Mouse (Mus musculus): ENCODE data around the gene Rps6ka5. TPM values are rescaled to one million over a fixed set of nuclear protein-coding genes. Genes with fewer than 3 reads are reported as not detected.

The Rps6ka5 gene
- polyA plus RNA-seq, 1 experiment from 2014 or later: 3.6 TPM

GRCm38 (mm10) chr12:100629126-100629920 lies 97.5 kb downstream of the Rps6ka5 start:
- Histone ChIP-seq H3K27me3 (ENCODE audit: control insufficient read depth, insufficient read depth, low read length) (no peaks in the 10 kb centered on the region), H3K36me3 (ENCODE audit: control insufficient read depth, insufficient read depth, low read length) (no peaks in the 10 kb centered on the region), H3K4me2 (ENCODE audit: low read depth, low read length) (no peak overlapping the region), H3K4me3 (replicated peaks; ENCODE audit: low read length) (no peak overlapping the region), H3K4me1 (ENCODE audit: control insufficient read depth, insufficient read depth, low read length) (no peaks in the 10 kb centered on the region), H3K9me3 (replicated peaks; ENCODE audit: control insufficient read depth, low read length) (no peaks in the 10 kb centered on the region), H3K27ac (ENCODE audit: low read length) (no peak overlapping the region), H3K9ac (ENCODE audit: low read length) (no peak overlapping the region)
- no peak for ATAC-seq (ENCODE audit: insufficient read depth, low FRiP score)
- WGBS: 88% methylated on average over 6 of the region's 6 CpGs

- no peaks in the 10 kb centered on the region for H3K27me3 ChIP-seq (ENCODE audit: control insufficient read depth, insufficient read depth, low read length)
- no peak for ATAC-seq (ENCODE audit: insufficient read depth, low FRiP score)
- H3K27ac ChIP-seq (ENCODE audit: low read length): no peak overlapping the region
- H3K4me2 ChIP-seq (ENCODE audit: low read depth, low read length): no peak overlapping the region
- H3K4me3 ChIP-seq (replicated peaks; ENCODE audit: low read length): no peak overlapping the region
- 32% methylated on average over 1 of the region's 1 CpGs for WGBS
- H3K9ac ChIP-seq (ENCODE audit: low read length): no peak overlapping the region
- no peaks in the 10 kb centered on the region for H3K4me1 ChIP-seq (ENCODE audit: control insufficient read depth, insufficient read depth, low read length)
- no peaks in the 10 kb centered on the region for H3K9me3 ChIP-seq (replicated peaks; ENCODE audit: control insufficient read depth, low read length)
- H3K36me3 ChIP-seq (ENCODE audit: control insufficient read depth, insufficient read depth, low read length): no peaks in the 10 kb centered on the region
Measured at GRCm38 (mm10) chr12:100626991-100627677, 99.6 kb downstream of the Rps6ka5 start.

GRCm38 (mm10) chr12:100626273-100626990 lies 100.4 kb downstream of the Rps6ka5 start:
- Histone ChIP-seq H3K27me3 (ENCODE audit: control insufficient read depth, insufficient read depth, low read length) (no peaks in the 10 kb centered on the region), H3K4me2 (ENCODE audit: low read depth, low read length) (no peak overlapping the region), H3K9ac (ENCODE audit: low read length) (no peak overlapping the region), H3K4me1 (ENCODE audit: control insufficient read depth, insufficient read depth, low read length) (no peaks in the 10 kb centered on the region), H3K9me3 (replicated peaks; ENCODE audit: control insufficient read depth, low read length) (no peaks in the 10 kb centered on the region), H3K27ac (ENCODE audit: low read length) (no peak overlapping the region), H3K36me3 (ENCODE audit: control insufficient read depth, insufficient read depth, low read length) (no peaks in the 10 kb centered on the region), H3K4me3 (replicated peaks; ENCODE audit: low read length) (no peak overlapping the region)
- ATAC-seq (ENCODE audit: insufficient read depth, low FRiP score): no peak
- 73% methylated on average over 4 of the region's 4 CpGs for WGBS

- Histone ChIP-seq H3K9ac (ENCODE audit: low read length) (no peak overlapping the region), H3K4me2 (ENCODE audit: low read depth, low read length) (no peak overlapping the region), H3K9me3 (replicated peaks; ENCODE audit: control insufficient read depth, low read length) (no peaks in the 10 kb centered on the region), H3K27me3 (ENCODE audit: control insufficient read depth, insufficient read depth, low read length) (no peaks in the 10 kb centered on the region), H3K4me1 (ENCODE audit: control insufficient read depth, insufficient read depth, low read length) (no peaks in the 10 kb centered on the region), H3K4me3 (replicated peaks; ENCODE audit: low read length) (no peak overlapping the region), H3K27ac (ENCODE audit: low read length) (no peak overlapping the region), H3K36me3 (ENCODE audit: control insufficient read depth, insufficient read depth, low read length) (no peaks in the 10 kb centered on the region)
- ATAC-seq (ENCODE audit: insufficient read depth, low FRiP score): no peak
- 72% methylated on average over 3 of the region's 3 CpGs for WGBS
Measured at GRCm38 (mm10) chr12:100624854-100625447, 101.8 kb downstream of the Rps6ka5 start.

GRCm38 (mm10) chr12:100615251-100615650 lies 111.5 kb downstream of the Rps6ka5 start:
- H3K27ac ChIP-seq (ENCODE audit: low read length): no peak overlapping the region
- H3K36me3 ChIP-seq (ENCODE audit: control insufficient read depth, insufficient read depth, low read length): no peaks in the 10 kb centered on the region
- no peak for ATAC-seq (ENCODE audit: insufficient read depth, low FRiP score)
- no peaks in the 10 kb centered on the region for H3K4me1 ChIP-seq (ENCODE audit: control insufficient read depth, insufficient read depth, low read length)
- no peaks in the 10 kb centered on the region for H3K27me3 ChIP-seq (ENCODE audit: control insufficient read depth, insufficient read depth, low read length)
- H3K4me2 ChIP-seq (ENCODE audit: low read depth, low read length): no peak overlapping the region
- no peak overlapping the region for H3K9ac ChIP-seq (ENCODE audit: low read length)
- H3K9me3 ChIP-seq (replicated peaks; ENCODE audit: control insufficient read depth, low read length): no peaks in the 10 kb centered on the region
- 76% methylated on average over 2 of the region's 2 CpGs for WGBS
- no peak overlapping the region for H3K4me3 ChIP-seq (replicated peaks; ENCODE audit: low read length)

- Histone ChIP-seq H3K27ac (ENCODE audit: low read length) (no peak overlapping the region), H3K4me2 (ENCODE audit: low read depth, low read length) (no peak overlapping the region), H3K36me3 (ENCODE audit: control insufficient read depth, insufficient read depth, low read length) (no peaks in the 10 kb centered on the region), H3K9me3 (replicated peaks; ENCODE audit: control insufficient read depth, low read length) (no peaks in the 10 kb centered on the region), H3K4me3 (replicated peaks; ENCODE audit: low read length) (no peak overlapping the region), H3K27me3 (ENCODE audit: control insufficient read depth, insufficient read depth, low read length) (no peaks in the 10 kb centered on the region), H3K4me1 (ENCODE audit: control insufficient read depth, insufficient read depth, low read length) (no peaks in the 10 kb centered on the region), H3K9ac (ENCODE audit: low read length) (no peak overlapping the region)
- ATAC-seq (ENCODE audit: insufficient read depth, low FRiP score): no peak
- 88% methylated on average over 2 of the region's 2 CpGs for WGBS
Measured at GRCm38 (mm10) chr12:100613878-100614277, 112.9 kb downstream of the Rps6ka5 start.

- H3K4me3 ChIP-seq (replicated peaks; ENCODE audit: low read length): no peak overlapping the region
- no peaks in the 10 kb centered on the region for H3K27me3 ChIP-seq (ENCODE audit: control insufficient read depth, insufficient read depth, low read length)
- H3K4me2 ChIP-seq (ENCODE audit: low read depth, low read length): no peak overlapping the region
- WGBS: 45% methylated on average over 5 of the region's 5 CpGs
- no peaks in the 10 kb centered on the region for H3K36me3 ChIP-seq (ENCODE audit: control insufficient read depth, insufficient read depth, low read length)
- H3K4me1 ChIP-seq (ENCODE audit: control insufficient read depth, insufficient read depth, low read length): no peaks in the 10 kb centered on the region
- no peak overlapping the region for H3K27ac ChIP-seq (ENCODE audit: low read length)
- H3K9ac ChIP-seq (ENCODE audit: low read length): no peak overlapping the region
- no peaks in the 10 kb centered on the region for H3K9me3 ChIP-seq (replicated peaks; ENCODE audit: control insufficient read depth, low read length)
- ATAC-seq (ENCODE audit: insufficient read depth, low FRiP score): no peak
Measured at GRCm38 (mm10) chr12:100613192-100613700, 113.5 kb downstream of the Rps6ka5 start.

GRCm38 (mm10) chr12:100609766-100610165 lies 117.0 kb downstream of the Rps6ka5 start:
- Histone ChIP-seq H3K27me3 (ENCODE audit: control insufficient read depth, insufficient read depth, low read length) (no peaks in the 10 kb centered on the region), H3K9me3 (replicated peaks; ENCODE audit: control insufficient read depth, low read length) (no peaks in the 10 kb centered on the region), H3K27ac (ENCODE audit: low read length) (no peak overlapping the region), H3K4me3 (replicated peaks; ENCODE audit: low read length) (no peak overlapping the region), H3K4me2 (ENCODE audit: low read depth, low read length) (no peak overlapping the region), H3K9ac (ENCODE audit: low read length) (no peak overlapping the region), H3K4me1 (ENCODE audit: control insufficient read depth, insufficient read depth, low read length) (no peaks in the 10 kb centered on the region), H3K36me3 (ENCODE audit: control insufficient read depth, insufficient read depth, low read length) (no peaks in the 10 kb centered on the region)
- 78% methylated on average over 5 of the region's 5 CpGs for WGBS
- no peak for ATAC-seq (ENCODE audit: insufficient read depth, low FRiP score)
